Mouse (Mus musculus): Measurements from ENCODE around the gene Mcm3ap.

Gene Mcm3ap

DNA sequence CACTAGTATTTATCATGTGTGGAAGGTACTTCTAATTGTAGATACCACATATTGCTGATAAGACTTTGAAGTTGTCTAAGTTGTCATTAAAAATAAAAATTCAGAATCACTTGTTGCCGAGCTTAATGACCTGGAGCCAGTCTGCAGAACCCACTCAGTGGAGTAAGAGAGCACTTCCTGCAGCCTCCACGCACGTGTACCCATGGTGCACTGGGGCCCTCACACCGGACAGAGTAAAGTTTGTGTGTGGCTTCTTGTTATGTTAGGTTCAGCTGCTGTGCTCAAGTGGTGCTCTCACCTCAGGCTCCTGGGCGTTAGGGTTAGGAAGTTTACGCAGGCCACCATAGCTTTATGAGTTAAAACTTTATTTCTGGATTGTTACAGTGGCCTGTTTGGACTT lies 26.8 kb downstream of the Mcm3ap start:
- DNase-seq (ENCODE audit: low spot score), result no peak

DNA sequence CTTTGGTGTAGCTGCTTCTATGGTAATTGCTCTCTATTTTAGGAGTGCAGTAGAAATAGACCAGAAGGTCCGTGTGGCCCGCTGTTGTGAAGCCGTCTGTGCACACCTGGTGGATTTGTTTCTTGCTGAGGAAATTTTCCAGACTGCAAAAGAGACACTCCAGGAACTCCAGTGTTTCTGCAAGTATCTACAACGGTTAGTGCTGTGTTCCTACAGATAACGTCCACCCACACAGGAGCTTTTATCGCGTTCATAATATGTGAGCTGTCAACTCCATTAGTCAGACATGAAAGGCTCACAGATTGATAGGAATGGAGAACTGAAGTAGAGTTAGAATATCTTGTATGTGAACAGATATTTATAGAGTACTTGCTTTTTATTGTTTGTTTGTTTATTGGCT lies 27.6 kb downstream of the Mcm3ap start:
- DNase-seq (ENCODE audit: low spot score), result peak; percentile 20

DNA sequence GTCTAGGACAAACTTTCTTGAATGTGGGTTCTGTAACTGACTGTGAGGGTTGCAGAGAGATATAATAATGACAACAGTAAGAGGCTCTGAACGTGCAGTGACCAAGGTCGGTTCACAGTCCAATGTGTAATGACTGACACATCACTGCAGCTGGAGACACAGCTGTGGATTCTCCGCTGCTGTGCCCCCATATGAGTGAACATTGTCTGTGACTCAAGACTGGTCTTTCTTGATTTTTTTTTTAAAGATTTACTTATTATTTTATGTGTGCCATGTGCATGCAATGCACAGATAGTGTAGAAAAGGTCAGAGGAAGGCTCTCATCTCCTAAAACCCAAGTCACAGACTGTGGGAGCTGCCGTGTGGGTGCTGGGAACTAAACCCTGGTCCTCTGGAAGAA lies 28.8 kb downstream of the Mcm3ap start:
- DNase-seq (ENCODE audit: low spot score), result no peak

DNA sequence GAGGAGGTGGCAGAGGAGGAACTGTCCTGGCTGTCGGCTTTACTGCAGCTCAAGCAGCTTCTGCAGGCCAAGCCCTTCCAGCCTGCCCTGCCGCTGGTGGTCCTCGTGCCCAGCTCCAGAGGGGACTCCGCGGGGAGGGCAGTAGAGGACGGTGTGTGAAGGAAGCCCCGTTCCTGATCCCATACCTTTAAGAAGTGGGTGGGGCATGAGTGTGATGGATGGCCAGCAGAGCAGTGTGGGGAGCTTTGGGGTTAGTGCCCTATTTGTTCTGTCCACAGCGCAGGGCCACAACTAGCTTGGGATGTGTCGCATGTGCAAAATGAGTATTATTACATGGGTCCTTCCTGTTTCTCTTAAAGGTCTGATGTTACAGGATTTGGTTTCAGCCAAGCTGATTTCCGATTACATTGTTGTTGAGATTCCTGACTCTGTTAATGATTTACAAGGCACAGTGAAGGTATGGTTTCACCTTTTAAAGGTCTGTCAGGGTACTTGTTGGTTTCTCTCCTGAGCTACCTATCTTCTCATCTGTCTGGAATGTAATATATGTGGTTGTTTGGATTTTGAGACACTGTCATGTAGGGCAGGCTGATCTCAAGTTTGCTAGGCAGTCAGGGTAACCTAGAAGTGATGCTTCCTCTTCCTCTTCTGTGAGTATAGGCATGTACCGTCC lies 35.7 kb downstream of the Mcm3ap start:
- DNase-seq (ENCODE audit: low spot score), result no peak

DNA sequence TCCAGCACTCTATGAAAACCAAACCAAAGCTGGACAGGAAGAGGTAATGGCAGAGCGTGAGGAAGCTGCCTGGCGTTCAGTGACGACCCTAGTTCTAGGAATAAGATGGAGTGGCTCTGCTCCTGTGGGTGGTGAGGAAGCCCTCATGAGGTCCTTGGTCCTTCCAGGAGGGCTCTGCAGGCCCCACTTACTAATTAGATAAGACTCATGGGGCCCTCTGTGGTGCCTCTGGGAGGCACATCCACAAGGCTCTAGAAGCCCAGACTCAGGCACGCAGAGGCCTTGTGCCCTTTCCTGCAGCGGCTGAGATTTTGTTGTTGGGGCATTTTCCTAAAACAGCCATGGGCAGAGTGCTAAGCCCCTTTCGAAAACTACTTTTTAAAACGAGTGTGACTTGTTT lies 37.1 kb downstream of the Mcm3ap start:
- DNase-seq (ENCODE audit: low spot score), result no peak

DNA sequence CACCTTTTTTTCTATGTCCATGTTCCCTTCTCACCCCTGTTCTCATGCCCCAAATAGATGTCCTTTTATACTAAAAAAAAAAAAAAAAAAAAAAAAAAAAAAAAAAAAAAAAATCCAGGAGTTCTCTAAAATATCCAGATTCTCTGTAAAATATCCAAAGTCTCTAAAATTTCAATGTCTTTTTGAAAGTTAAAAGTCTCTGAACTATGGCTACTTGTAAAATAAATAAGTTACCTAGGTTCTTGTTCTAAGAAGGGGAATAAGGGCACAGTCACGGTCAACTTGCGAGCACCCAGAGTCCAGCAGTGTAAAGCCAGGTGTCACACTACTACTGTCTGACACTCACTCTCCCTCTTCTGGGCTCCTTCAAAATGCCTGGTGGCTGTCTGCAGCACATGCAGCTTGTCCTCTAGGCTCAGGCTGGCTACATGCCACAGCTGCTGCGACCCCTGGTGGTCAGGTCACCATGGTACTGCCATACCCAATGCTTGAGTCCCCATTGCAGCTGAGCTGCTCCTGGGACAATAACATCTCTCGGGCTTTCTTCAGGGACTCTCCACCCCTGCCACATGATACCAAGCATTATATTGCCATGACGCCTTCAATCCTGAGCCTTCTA lies 44.3 kb downstream of the Mcm3ap start:
- peak; percentile 45 for DNase-seq (ENCODE audit: low spot score)

DNA sequence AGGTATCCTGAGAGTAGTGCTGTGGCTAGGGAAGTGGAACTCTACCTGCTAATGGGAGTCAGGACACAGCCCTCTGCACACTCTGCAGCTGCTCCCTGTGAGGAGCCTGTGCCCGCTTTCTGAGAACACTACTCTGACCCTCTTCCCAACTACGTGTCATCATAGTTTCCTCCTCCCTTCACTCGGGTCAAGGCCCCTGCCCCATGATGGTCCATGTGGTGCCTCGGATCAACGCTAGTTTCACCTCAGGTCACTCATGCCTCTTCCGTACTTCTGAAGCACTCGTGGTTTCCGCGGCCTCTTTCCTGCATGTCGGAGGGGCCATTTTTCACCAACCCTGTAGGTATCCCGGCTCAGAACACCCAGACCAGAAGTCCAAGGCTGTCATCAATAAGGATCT lies 62.2 kb downstream of the Mcm3ap start:
- no peak for DNase-seq (ENCODE audit: low spot score)

DNA sequence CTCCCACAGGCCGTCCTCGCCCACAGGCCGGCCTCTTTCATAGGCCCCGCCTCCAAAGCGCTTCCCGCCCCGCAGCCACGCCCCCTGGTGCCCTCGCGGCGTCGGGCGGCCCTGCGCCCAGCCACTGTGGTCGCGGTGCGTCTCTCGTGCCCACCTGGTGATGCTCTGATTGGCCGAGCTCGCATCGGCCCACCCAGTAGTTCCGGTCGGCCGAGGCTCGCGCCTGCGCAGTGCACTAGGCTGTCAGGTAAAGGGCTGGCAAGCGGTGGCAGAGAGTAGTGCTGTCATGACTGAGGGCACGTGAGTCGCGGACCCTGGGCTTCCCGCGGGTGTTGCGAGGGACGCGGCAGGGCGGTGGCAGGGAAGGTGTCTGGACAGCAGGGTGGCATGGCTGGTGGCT lies 62.6 kb downstream of the Mcm3ap start, which contains the start of gene Lss:
TSS of gene Lss (plus strand) at position 214 of the 400 bp plus-strand sequence.
- peak; percentile 97 for DNase-seq (ENCODE audit: low spot score)

DNA sequence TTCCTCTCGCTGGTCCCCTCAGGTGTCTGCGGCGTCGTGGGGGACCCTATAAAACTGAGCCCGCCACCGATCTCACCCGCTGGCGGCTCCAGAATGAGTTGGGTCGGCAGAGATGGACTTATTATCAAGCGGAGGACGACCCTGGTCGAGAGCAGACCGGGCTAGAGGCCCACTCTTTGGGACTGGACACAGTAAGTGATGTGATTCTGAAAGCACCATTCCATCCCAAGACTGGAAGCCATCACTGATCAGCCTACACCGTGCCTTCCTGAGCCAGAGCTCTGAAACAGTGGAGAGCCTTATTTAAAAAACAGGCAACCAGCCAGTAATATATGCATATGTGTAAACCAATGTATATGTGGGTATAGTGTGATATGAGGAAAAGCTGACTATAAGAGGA lies 63.1 kb downstream of the Mcm3ap start:
- no peak for DNase-seq (ENCODE audit: low spot score)

DNA sequence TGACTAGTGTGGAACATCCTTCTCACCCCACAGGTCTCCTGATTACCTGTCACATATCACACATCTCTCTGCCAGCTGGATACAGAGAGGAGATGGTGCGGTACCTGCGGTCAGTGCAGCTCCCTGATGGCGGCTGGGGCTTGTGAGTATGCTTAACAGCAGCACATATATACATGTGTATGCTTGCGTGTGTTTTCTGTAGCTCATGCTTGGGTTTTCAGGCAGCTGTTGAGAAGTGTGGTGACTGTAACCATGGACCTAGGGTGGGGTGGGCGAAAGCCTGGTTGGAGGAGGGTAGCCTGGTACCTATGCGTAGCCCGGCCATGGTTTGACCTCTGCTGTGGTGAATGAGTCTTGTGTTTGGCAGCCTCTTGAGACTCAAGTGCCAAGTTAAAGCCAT lies 66.8 kb downstream of the Mcm3ap start:
- no peak for DNase-seq (ENCODE audit: low spot score)

DNA sequence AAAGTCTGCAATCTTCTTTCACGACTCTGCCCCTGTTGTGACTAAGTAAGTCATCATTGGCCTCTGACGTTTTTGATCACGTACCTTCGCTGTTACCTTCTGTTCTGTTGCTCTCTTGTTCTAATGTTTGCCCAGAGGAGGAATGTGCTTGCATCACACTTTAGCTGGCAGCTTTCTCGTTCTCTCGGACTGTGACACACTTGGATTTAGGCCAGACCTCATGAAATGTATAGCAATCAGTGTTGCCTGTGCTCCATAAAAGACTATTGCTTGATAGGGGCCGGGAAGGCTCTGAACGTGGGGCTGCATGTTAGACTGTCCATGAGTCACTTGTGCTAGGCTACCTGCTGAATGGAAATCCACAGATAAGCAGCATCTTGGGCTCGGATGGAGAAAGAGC lies 68.9 kb downstream of the Mcm3ap start:
- no peak for DNase-seq (ENCODE audit: low spot score)

DNA sequence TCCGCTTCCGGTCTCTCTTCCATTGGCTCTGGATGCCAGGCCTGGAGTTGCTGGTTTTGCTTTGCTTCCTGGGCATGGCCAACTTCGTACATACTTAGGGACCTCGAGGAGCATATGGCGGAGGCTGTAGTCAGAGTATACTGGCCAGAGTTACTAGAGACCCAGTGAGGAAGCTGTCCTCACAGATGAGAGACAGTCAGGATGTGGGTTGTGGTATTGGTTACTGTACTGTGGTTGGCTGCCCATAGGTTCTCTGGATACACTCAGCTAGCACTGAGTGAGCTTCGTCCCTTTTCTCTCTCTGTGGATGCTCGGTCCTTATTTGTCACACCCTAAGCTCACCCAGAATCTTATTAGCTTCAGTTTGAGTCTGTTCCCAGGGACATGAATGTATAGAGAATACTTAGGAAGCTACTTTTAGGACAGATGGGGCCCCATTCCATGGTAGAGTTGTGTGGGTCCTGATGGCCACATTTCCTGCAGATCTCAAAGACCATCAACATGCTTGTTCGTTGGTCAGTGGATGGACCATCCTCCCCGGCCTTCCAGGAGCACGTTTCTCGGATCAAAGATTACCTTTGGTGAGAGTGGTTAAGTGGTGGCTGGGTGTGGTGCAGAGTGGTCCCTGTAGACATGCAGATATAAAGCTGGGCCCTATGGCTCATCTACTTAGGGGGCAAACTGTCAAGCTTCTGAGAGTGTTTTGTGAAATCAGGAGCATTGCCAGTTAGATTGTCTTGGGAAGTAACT lies 72.8 kb downstream of the Mcm3ap start:
- DNase-seq (ENCODE audit: low spot score), result no peak

DNA sequence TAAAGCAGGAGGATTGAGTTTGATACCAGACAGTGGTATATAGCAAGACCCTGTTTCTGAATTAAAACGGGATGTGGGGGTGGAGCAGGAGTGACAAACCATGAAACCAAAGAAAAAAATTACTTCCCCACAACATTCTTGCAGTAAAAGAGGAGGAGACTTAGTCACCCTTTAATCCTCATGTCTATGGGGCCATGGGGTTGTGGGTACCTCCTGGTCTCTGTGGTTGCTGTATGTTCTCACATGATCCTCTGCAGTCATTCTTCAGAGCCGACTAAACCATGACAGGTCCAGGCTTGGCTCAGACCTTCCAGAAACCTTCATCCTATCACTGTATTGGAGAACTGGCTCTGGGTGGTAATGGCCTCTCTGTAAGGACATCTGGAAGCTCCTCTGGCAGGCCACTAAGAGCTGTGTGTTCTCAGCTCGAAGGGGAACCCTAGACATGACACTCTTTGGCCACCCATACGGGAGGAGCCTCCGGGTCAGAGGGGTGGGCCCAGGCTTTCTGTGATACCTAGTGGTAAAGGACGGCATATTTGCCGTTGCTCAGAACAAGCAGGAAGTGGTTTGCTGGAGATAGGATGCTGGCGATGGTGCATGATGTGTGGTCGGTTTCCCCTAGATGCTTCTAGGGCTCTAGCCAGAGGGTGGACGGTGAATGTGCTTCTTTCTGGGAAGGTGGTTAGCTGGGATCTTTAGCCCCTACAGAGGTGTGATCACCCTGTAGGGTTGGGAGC lies 74.1 kb downstream of the Mcm3ap start:
- no peak for DNase-seq (ENCODE audit: low spot score)

DNA sequence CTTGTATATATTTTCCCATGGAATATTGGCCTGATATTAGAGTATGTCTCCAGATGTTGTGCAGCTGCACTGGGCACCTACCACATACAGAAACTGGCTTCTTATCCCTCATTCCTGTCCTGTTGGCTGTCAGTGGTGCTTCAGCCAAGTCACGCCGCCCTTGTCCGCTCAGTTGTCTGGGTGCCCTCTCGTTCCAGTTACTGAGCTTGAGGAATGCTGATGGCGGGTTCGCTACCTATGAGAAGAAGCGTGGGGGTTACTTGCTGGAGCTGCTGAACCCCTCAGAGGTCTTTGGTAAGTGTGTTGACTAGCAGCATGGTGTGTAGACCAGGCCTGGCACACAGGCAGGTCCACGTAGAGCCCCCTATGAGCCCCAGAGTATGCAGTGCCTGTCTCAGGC lies 77.8 kb downstream of the Mcm3ap start:
- no peak for DNase-seq (ENCODE audit: low spot score)

DNA sequence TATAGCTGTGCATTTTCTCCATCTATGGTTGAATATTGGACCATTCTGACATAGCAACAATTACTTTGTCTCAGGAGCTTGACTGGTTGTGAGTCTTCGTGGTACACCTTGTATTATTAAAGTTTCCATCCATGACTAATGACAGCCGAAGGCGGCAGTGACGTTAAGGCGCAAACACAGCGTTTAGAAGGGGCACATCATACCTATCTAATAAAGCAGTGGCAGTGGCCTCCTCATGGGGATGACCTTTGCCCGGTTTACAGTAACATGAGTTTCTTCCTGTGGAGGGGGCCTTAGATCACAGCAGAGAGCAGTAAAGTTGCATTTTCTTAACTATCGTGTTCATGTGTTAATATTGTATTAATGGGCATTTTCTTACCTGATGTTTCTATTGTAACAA lies 79.5 kb downstream of the Mcm3ap start:
- DNase-seq (ENCODE audit: low spot score), result no peak

DNA sequence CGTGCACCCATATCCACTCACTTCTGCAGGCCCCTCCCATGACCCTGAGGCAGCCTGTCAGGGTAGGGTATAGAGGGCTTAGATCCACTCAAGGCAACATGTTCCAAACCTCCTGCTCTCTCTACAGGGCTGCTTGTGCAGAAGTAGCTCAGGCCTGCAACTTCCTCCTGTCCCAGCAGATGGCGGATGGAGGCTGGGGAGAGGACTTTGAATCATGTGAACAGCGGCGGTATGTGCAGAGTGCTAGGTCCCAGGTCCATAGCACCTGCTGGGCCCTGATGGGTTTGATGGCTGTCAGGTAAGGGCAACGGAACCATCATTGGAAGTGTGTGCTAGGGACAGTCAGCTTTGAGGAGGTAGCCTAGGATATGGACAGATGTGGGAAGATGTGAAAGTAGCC lies 81.7 kb downstream of the Mcm3ap start:
- no peak for DNase-seq (ENCODE audit: low spot score)

DNA sequence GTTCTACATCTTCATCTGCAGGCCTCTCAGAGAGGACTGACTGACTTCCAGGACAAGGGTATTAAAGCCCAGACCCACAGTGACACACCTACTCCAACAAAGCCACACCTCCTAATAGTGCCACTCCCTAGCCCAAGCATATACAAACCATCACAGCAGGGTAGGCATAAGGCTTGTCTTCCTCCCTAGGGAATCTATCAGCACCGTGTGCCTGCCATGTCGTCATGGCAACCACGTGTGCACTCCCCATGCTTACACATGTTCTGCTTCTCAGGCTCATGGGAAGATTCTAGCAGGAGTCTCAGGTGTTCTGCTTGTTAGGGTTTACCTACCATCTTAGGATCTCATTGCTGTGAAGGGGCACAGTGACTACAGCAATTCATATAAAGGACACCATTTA lies 82.8 kb downstream of the Mcm3ap start:
- no peak for DNase-seq (ENCODE audit: low spot score)

DNA sequence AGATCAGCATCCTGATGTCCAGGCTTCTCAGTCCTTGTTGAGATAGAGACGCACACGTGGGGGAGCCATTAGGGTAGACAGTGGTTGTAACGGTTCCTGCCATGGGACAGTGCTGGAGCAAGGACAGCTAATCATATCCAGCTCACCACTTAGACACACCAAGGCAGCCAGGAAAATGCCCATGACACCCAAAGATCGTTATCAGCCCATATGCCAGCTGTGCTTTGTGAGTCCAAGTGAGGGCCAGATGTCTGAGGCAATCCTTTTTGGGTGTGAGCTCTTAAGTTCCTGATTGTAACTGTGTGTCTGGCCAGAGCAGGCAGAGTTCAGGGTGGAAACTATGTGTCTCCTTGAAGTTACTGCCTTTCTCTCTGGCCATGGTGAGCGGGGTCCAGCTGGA lies 85.3 kb downstream of the Mcm3ap start:
- no peak for DNase-seq (ENCODE audit: low spot score)

DNA sequence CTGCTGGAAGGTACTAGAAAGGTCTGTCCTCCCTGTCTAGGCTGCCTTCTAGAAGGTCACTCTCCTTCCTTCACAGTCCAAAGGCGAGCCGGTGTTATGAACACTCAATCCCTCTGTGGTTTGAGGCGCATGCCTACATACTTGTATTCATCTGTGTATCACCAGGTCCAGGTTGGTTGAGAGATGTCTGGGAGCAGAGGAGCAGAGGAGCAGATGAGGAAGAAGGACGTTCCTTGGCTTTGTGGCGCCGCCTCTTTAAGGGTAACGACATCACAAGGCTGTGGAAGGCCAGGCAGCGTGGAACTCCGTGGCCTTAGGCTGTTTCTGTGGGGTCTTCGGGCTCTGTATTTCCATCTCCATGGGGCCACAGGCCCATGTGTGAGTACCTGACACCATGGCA lies 93.2 kb downstream of the Mcm3ap start, which contains the start of gene Spatc1l:
TSS of gene Spatc1l (plus strand) at position 301 of the 400 bp plus-strand sequence.
- no peak for DNase-seq (ENCODE audit: low spot score)
